Mouse (Mus musculus) stomach, embryonic 15.5 days (tissue): Measurements from ENCODE around the gene Bbs10. TPM values are rescaled to one million over a fixed set of nuclear protein-coding genes. Genes with fewer than 3 reads are reported as not detected.

ENCODE experiments used
- ATAC-seq: fragments of 200-750 bp; cut with Nextera tagmentation; 2 replicates; pipeline ENCODE4 v1.8.0; 2017; ENCODE audit warnings: low read depth, moderate number of reproducible peaks, moderate TSS enrichment; ENCODE audit not compliant: insufficient read depth, low FRiP score
- H3K27ac ChIP-seq: fragments of 300-500 bp; sonication (generic); 2 replicates; pipeline ENCODE4 v1.5.1; 2015; ENCODE audit warnings: mild to moderate bottlenecking, inconsistent platforms
- H3K27me3 ChIP-seq: fragments of 300-500 bp; sonication (generic); replicated peaks from 2 replicates; pipeline ENCODE4 v1.6.1; 2015; ENCODE audit warnings: inconsistent platforms
- H3K36me3 ChIP-seq: fragments of 300-500 bp; sonication (generic); 2 replicates; pipeline ENCODE4 v1.6.1; 2015; ENCODE audit warnings: inconsistent platforms
- H3K4me1 ChIP-seq: fragments of 300-500 bp; sonication (generic); 2 replicates; pipeline ENCODE4 v1.6.1; 2015; ENCODE audit warnings: inconsistent platforms
- H3K4me2 ChIP-seq: fragments of 300-500 bp; sonication (generic); 2 replicates; pipeline ENCODE4 v1.6.1; 2015; ENCODE audit warnings: mild to moderate bottlenecking, inconsistent platforms
- H3K4me3 ChIP-seq: fragments of 300-500 bp; sonication (generic); replicated peaks from 2 replicates; pipeline ENCODE4 v1.5.1; 2015; ENCODE audit warnings: inconsistent platforms
- H3K9ac ChIP-seq: fragments of 300-500 bp; sonication (generic); 2 replicates; pipeline ENCODE4 v1.6.1; 2015; ENCODE audit warnings: inconsistent platforms
- H3K9me3 ChIP-seq: fragments of 300-500 bp; sonication (generic); 2 replicates; pipeline ENCODE4 v1.6.1; 2016; ENCODE audit warnings: inconsistent platforms
- WGBS: fragments of 180-500 bp; shearing (Covaris S2); methylation state at CpG from one replicate; pipeline ENCODE4 v1.1.7; 2015; 5-methylcytosine and 5-hydroxymethylcytosine counted together
- polyA plus RNA-seq: library from polyadenylated mRNA; unstranded; fragments of >200 nt; fragmentation: Nextera tagmentation; extraction: Ambion mirVana; gene quantifications from 2 replicates; pipeline ENCODE4 v1.2.1, GENCODE M21; 2015

Bbs10 gene
- polyA plus RNA-seq, 1 experiment from 2014 or later = 4.5 TPM

GRCm38 (mm10) chr10:111334902-111335301 is 36.4 kb downstream of the Bbs10 start:
- no peaks in the 10 kb centered on the region for H3K27me3 ChIP-seq
- H3K9ac ChIP-seq = no peak overlapping the region
- H3K4me1 ChIP-seq = no peaks in the 10 kb centered on the region
- no peak overlapping the region for H3K4me3 ChIP-seq
- H3K36me3 ChIP-seq = no peaks in the 10 kb centered on the region
- H3K4me2 ChIP-seq = no peak overlapping the region
- no peaks in the 10 kb centered on the region for H3K9me3 ChIP-seq
- H3K27ac ChIP-seq = no peak overlapping the region
- ATAC-seq = no peak
- WGBS = 92% methylated on average over 2 of the region's 2 CpGs

- 19% methylated on average over 29 of the region's 29 CpGs for WGBS
- ATAC-seq = no peak; the same call in 1 of the 2 replicates
- no peaks in the 10 kb centered on the region for H3K36me3 ChIP-seq
- no peaks in the 10 kb centered on the region for H3K4me1 ChIP-seq
- H3K4me2 ChIP-seq = peak overlapping the region; percentile 49
- H3K4me3 ChIP-seq = peak overlapping the region; percentile 6; the same call in 1 of the 2 replicates
- H3K27ac ChIP-seq = no peak overlapping the region
- no peak overlapping the region for H3K9ac ChIP-seq
- H3K27me3 ChIP-seq = no peaks in the 10 kb centered on the region
- no peaks in the 10 kb centered on the region for H3K9me3 ChIP-seq
These were observed 37.3 kb downstream of the Bbs10 start for GRCm38 (mm10) chr10:111335517-111336352.

GRCm38 (mm10) chr10:111336353-111336713 is 37.9 kb downstream of the Bbs10 start:
- H3K27me3 ChIP-seq = no peaks in the 10 kb centered on the region
- no peak for ATAC-seq
- no peaks in the 10 kb centered on the region for H3K9me3 ChIP-seq
- WGBS = 16% methylated on average over 10 of the region's 10 CpGs
- H3K4me1 ChIP-seq = no peaks in the 10 kb centered on the region
- peak overlapping the region; percentile 6; the same call in 1 of the 2 replicates for H3K4me3 ChIP-seq
- peak overlapping the region; percentile 49 for H3K4me2 ChIP-seq
- no peaks in the 10 kb centered on the region for H3K36me3 ChIP-seq
- H3K27ac ChIP-seq = no peak overlapping the region
- H3K9ac ChIP-seq = no peak overlapping the region

GRCm38 (mm10) chr10:111339296-111339695 is 40.8 kb downstream of the Bbs10 start:
- 62% methylated on average over 11 of the region's 11 CpGs for WGBS
- H3K36me3 ChIP-seq = no peaks in the 10 kb centered on the region
- H3K9me3 ChIP-seq = no peaks in the 10 kb centered on the region
- ATAC-seq = no peak
- H3K27me3 ChIP-seq = no peaks in the 10 kb centered on the region
- no peak overlapping the region for H3K9ac ChIP-seq
- no peak overlapping the region for H3K4me2 ChIP-seq
- no peak overlapping the region for H3K4me3 ChIP-seq
- H3K27ac ChIP-seq = no peak overlapping the region
- no peaks in the 10 kb centered on the region for H3K4me1 ChIP-seq

- no peak overlapping the region for H3K4me2 ChIP-seq
- no peak overlapping the region for H3K4me3 ChIP-seq
- H3K27me3 ChIP-seq = no peaks in the 10 kb centered on the region
- no peak overlapping the region for H3K27ac ChIP-seq
- H3K9ac ChIP-seq = no peak overlapping the region
- WGBS = 76% methylated on average over 7 of the region's 7 CpGs
- H3K36me3 ChIP-seq = no peaks in the 10 kb centered on the region
- H3K4me1 ChIP-seq = no peaks in the 10 kb centered on the region
- no peak for ATAC-seq
- no peaks in the 10 kb centered on the region for H3K9me3 ChIP-seq
These were observed 43.3 kb downstream of the Bbs10 start for GRCm38 (mm10) chr10:111341761-111342160.

- Histone ChIP-seq H3K27me3 (no peaks in the 10 kb centered on the region), H3K4me3 (no peak overlapping the region), H3K9ac (no peak overlapping the region), H3K9me3 (no peaks in the 10 kb centered on the region), H3K36me3 (no peaks in the 10 kb centered on the region), H3K4me1 (no peaks in the 10 kb centered on the region), H3K4me2 (no peak overlapping the region), H3K27ac (no peak overlapping the region)
- WGBS = 75% methylated on average over 5 of the region's 5 CpGs
- no peak for ATAC-seq
These were observed 45.1 kb downstream of the Bbs10 start for GRCm38 (mm10) chr10:111343555-111343954.

GRCm38 (mm10) chr10:111348263-111348662 is 49.8 kb downstream of the Bbs10 start:
- 42% methylated on average over 2 of the region's 2 CpGs for WGBS
- no peaks in the 10 kb centered on the region for H3K9me3 ChIP-seq
- H3K9ac ChIP-seq = no peak overlapping the region
- no peak for ATAC-seq
- H3K27ac ChIP-seq = no peak overlapping the region
- no peaks in the 10 kb centered on the region for H3K36me3 ChIP-seq
- no peak overlapping the region for H3K4me3 ChIP-seq
- no peaks in the 10 kb centered on the region for H3K4me1 ChIP-seq
- no peak overlapping the region for H3K4me2 ChIP-seq
- H3K27me3 ChIP-seq = no peaks in the 10 kb centered on the region

Other genes starting within 250 kb of the Bbs10 start
- gene Osbpl8, start 133.9 kb upstream of the Bbs10 start, polyA plus RNA-seq = 7.7 and 8.4 TPM in 2 replicates
- 188 and 214 TPM in 2 replicates for gene Nap1l1, start 174.5 kb downstream of the Bbs10 start, polyA plus RNA-seq
- 44.7 and 58.3 TPM in 2 replicates for gene Phlda1, start 207.6 kb downstream of the Bbs10 start, polyA plus RNA-seq